Mouse (Mus musculus) hindbrain, embryonic 14.5 days (tissue): ENCODE measurements around the gene Drg1. TPM values are rescaled to one million over a fixed set of nuclear protein-coding genes. Genes with fewer than 3 reads are reported as not detected.

Experiments
- ATAC-seq: fragments of 200-750 bp; cut with Nextera tagmentation; 2 replicates; pipeline ENCODE4 v1.8.0; 2017; ENCODE audit warnings: moderate number of reproducible peaks, mild to moderate bottlenecking, moderate TSS enrichment, moderate library complexity; ENCODE audit not compliant: low FRiP score
- DNase-seq: peaks from one replicate; pipeline ENCODE4 v3.0.0-alpha.2; 2015; ENCODE audit warnings: low spot score
- H3K27ac ChIP-seq: fragments of 300-500 bp; sonication (generic); 2 replicates; pipeline ENCODE4 v1.5.1; 2014; ENCODE audit warnings: mild to moderate bottlenecking, moderate library complexity
- H3K27me3 ChIP-seq: fragments of 300-500 bp; sonication (generic); 2 replicates; pipeline ENCODE4 v1.6.1; 2014; ENCODE audit warnings: mild to moderate bottlenecking, low read length, mixed read lengths; ENCODE audit not compliant: control insufficient read depth, insufficient read depth
- H3K36me3 ChIP-seq: fragments of 300-500 bp; sonication (generic); replicated peaks from 2 replicates; pipeline ENCODE4 v1.6.1; 2014; ENCODE audit not compliant: control insufficient read depth, insufficient read depth
- H3K4me1 ChIP-seq: fragments of 300-500 bp; sonication (generic); replicated peaks from 2 replicates; pipeline ENCODE4 v1.6.1; 2014; ENCODE audit warnings: antibody characterized with exemption, low read length, mixed read lengths; ENCODE audit not compliant: control insufficient read depth, insufficient read depth
- H3K4me2 ChIP-seq: fragments of 300-500 bp; sonication (generic); replicated peaks from 2 replicates; pipeline ENCODE4 v1.6.1; 2014; ENCODE audit warnings: mild to moderate bottlenecking, moderate library complexity
- H3K4me3 ChIP-seq: fragments of 300-500 bp; sonication (generic); replicated peaks from 2 replicates; pipeline ENCODE4 v1.5.1; 2014; ENCODE audit warnings: mild to moderate bottlenecking, low read length
- H3K9ac ChIP-seq: fragments of 300-500 bp; sonication (generic); 2 replicates; pipeline ENCODE4 v1.6.1; 2014
- H3K9me3 ChIP-seq: fragments of 300-500 bp; sonication (generic); 2 replicates; pipeline ENCODE4 v1.6.1; 2016; ENCODE audit warnings: low read length; ENCODE audit not compliant: control insufficient read depth
- WGBS: fragments of 180-500 bp; shearing (Covaris S2); extraction: QIAGEN DNeasy Blood & Tissue Kit; methylation state at CpG from one replicate; pipeline ENCODE4 v1.1.7; 2014; 5-methylcytosine and 5-hydroxymethylcytosine counted together
- polyA plus RNA-seq: library from polyadenylated mRNA; unstranded; fragments of >200 nt; fragmentation: Nextera tagmentation; extraction: Ambion mirVana; gene quantifications from 2 replicates; pipeline ENCODE4 v1.2.1, GENCODE M21; 2014

The Drg1 gene
- polyA plus RNA-seq = 206 and 216 TPM in 2 replicates

- ATAC-seq = peak; percentile 99
- H3K9ac ChIP-seq = peak within 1 kb of the TSS; percentile 99
- peak; percentile 97 for DNase-seq
- H3K4me3 ChIP-seq = peak within 1 kb of the TSS; percentile 98
- H3K9me3 ChIP-seq = no peaks in the 10 kb centered on the region
- H3K27me3 ChIP-seq = no peaks in the 10 kb centered on the region
- peaks cover 18% of the 10 kb centered on the region for H3K4me1 ChIP-seq
- H3K36me3 ChIP-seq = peaks cover 32% of the 10 kb centered on the region
- WGBS = under 1% methylated on average over 65 of the region's 72 CpGs
- peak within 1 kb of the TSS; percentile 95 for H3K27ac ChIP-seq
- H3K4me2 ChIP-seq = peak within 1 kb of the TSS; percentile 72
Observed at GRCm38 (mm10) chr11:3266079-3266685, at the start of gene Drg1. Drg1 (minus strand) TSS chr11:3266415.

- peak; percentile 56; the same call in 1 of the 2 replicates for ATAC-seq
- 21% methylated on average over 2 of the region's 2 CpGs for WGBS
- no peak for DNase-seq
- H3K9me3 ChIP-seq = no peaks in the 10 kb centered on the region
- H3K9ac ChIP-seq = no peak overlapping the region
- H3K27me3 ChIP-seq = no peaks in the 10 kb centered on the region
- H3K4me3 ChIP-seq = no peak overlapping the region
- H3K36me3 ChIP-seq = peaks cover 30% of the 10 kb centered on the region
- H3K27ac ChIP-seq = no peak overlapping the region
- H3K4me2 ChIP-seq = no peak overlapping the region
- H3K4me1 ChIP-seq = no peaks in the 10 kb centered on the region
Observed at GRCm38 (mm10) chr11:3314148-3314547, 47.9 kb upstream of the Drg1 start.

GRCm38 (mm10) chr11:3313294-3313693, 47.1 kb upstream of the Drg1 start:
- ATAC-seq = no peak
- H3K36me3 ChIP-seq = peaks cover 39% of the 10 kb centered on the region

GRCm38 (mm10) chr11:3311586-3312347, 45.6 kb upstream of the Drg1 start:
- Histone ChIP-seq H3K27ac (no peak overlapping the region), H3K4me2 (no peak overlapping the region), H3K4me1 (no peaks in the 10 kb centered on the region), H3K27me3 (no peaks in the 10 kb centered on the region), H3K9ac (no peak overlapping the region), H3K9me3 (no peaks in the 10 kb centered on the region), H3K4me3 (no peak overlapping the region), H3K36me3 (peaks cover 54% of the 10 kb centered on the region)
- DNase-seq (no peak), ATAC-seq (no peak)
- 84% methylated on average over 10 of the region's 10 CpGs for WGBS

More at GRCm38 (mm10) chr11:3313294-3313693, 47.1 kb upstream of the Drg1 start:
- H3K27ac ChIP-seq = no peak overlapping the region
- no peaks in the 10 kb centered on the region for H3K9me3 ChIP-seq
- no peaks in the 10 kb centered on the region for H3K4me1 ChIP-seq
- H3K27me3 ChIP-seq = no peaks in the 10 kb centered on the region
- WGBS = 100% methylated on average over 1 of the region's 1 CpGs
- no peak overlapping the region for H3K4me2 ChIP-seq
- no peak for DNase-seq
- no peak overlapping the region for H3K9ac ChIP-seq
- no peak overlapping the region for H3K4me3 ChIP-seq

DNA sequence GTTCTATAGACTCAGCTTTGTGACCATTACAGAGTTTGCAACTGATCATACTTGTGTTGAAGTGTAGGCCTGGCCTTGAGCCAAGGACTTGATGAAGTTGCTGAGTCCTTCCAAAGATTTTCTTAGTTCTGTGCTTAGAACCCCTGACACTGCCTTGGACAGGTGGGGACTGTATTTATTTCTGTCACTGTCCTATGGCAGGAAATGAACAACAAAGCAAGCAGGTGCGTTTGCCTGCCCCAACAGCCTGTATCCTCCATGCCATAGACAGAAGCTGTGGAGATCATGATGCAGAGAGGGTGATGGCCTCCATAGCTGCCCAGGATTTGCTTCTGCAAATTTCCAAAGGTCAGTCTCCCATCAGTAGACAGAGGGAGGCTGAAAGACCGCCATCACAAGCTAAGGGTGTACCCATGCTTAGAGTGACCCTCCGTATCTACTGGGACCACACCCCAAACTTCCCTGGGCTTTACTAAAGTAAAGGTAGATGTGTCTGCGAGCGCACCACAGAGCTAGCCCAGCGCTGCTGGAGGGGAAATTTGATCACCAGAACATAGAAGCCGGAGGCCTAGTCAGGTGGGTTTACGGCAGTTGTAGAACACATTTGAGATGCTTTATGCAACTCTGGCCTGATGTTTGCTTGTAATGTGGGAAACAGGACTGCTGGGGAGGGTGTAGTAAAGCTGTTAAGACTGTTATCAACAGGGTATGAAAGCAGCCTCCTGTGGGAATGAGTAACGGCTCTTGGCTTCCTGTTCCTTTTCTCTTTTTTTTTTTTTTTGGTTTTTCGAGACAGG, 44.8 kb upstream of the Drg1 start:
- 92% methylated on average over 9 of the region's 10 CpGs for WGBS
- H3K4me3 ChIP-seq = no peak overlapping the region
- no peak overlapping the region for H3K27ac ChIP-seq
- no peak overlapping the region for H3K9ac ChIP-seq
- H3K27me3 ChIP-seq = no peaks in the 10 kb centered on the region
- no peak overlapping the region for H3K4me2 ChIP-seq
- H3K36me3 ChIP-seq = peaks cover 62% of the 10 kb centered on the region
- no peaks in the 10 kb centered on the region for H3K4me1 ChIP-seq
- no peak for ATAC-seq
- no peak for DNase-seq
- no peaks in the 10 kb centered on the region for H3K9me3 ChIP-seq

DNA sequence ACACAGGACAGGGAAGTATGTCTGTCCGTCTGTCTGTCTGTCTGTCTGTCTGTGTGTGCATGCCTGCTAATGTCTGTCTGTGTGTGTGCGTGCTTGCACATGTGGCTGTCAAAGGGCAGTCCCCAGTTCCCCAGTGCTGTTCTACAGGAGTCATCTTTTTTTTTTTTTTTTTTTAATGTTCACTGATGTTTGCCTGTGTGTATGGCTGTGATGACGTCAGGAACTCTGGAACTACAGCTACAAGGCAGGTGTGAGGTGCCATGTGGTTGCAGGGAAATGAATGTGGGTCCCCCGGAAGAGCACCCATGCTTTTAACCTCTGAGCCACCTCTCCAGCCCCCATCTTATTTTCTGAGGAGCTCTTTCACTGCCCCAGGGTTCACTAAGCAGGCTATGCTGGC, 43.7 kb upstream of the Drg1 start:
- Histone ChIP-seq H3K27ac (no peak overlapping the region), H3K9me3 (no peaks in the 10 kb centered on the region), H3K4me2 (no peak overlapping the region), H3K4me1 (no peaks in the 10 kb centered on the region), H3K27me3 (no peaks in the 10 kb centered on the region), H3K36me3 (peaks cover 73% of the 10 kb centered on the region), H3K4me3 (no peak overlapping the region), H3K9ac (no peak overlapping the region)
- ATAC-seq (no peak), DNase-seq (no peak)
- 88% methylated on average over 4 of the region's 4 CpGs for WGBS

DNA sequence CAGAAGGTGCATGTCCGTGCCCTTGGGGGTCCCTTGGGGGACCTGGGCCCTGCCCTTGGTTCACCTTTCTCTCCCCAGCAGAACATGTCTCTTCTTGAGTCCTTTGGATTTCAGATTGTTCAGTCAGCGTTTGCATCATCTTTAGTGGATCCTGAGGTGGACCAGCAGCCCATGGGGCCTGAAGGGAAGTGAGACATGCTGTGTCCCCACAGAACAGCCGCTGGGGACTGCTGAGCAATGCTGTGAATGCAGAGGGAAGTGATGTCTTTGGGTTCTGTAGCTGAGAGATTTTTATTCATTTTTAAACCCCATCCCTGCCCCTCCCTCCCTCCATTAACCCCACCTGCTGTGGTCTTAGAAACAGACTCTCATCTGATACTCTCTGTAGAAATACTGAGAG, 41.7 kb upstream of the Drg1 start:
- H3K27ac ChIP-seq = no peak overlapping the region
- H3K4me2 ChIP-seq = no peak overlapping the region

GRCm38 (mm10) chr11:3305821-3306220, 39.6 kb upstream of the Drg1 start:
- Histone ChIP-seq H3K4me2 (no peak overlapping the region), H3K9me3 (no peaks in the 10 kb centered on the region), H3K4me3 (no peak overlapping the region), H3K4me1 (no peaks in the 10 kb centered on the region), H3K9ac (no peak overlapping the region), H3K27me3 (no peaks in the 10 kb centered on the region), H3K27ac (no peak overlapping the region), H3K36me3 (peaks cover 100% of the 10 kb centered on the region)
- DNase-seq = no peak
- 96% methylated on average over 4 of the region's 4 CpGs for WGBS
- no peak for ATAC-seq

More for the DNA sequence above, 41.7 kb upstream of the Drg1 start:
- 97% methylated on average over 3 of the region's 3 CpGs for WGBS
- no peak for ATAC-seq
- Histone ChIP-seq H3K36me3 (peaks cover 93% of the 10 kb centered on the region), H3K27me3 (no peaks in the 10 kb centered on the region), H3K4me3 (no peak overlapping the region), H3K4me1 (no peaks in the 10 kb centered on the region), H3K9me3 (no peaks in the 10 kb centered on the region), H3K9ac (no peak overlapping the region)
- no peak for DNase-seq

DNA sequence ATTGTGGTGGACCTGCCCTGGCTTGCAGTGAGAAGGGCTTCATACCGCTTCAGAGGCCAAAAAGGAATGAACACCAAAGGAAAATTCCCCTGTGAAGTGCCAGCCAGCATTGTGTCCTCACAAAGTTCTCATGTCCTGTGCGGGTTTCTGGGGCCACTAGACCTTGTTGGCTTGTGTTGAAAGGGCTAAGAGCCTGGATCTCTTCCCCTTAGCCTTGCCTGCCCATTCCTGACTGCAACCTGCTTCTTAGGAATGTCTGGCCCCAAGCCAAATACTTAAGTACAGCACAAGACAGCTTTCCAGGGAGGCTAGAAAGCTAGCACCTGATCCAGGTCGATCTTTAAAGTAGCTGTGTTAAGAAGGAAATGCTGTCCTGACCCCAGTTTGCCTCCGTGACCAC, 36.6 kb upstream of the Drg1 start:
- WGBS = 90% methylated on average over 4 of the region's 4 CpGs
- no peaks in the 10 kb centered on the region for H3K9me3 ChIP-seq
- no peak for ATAC-seq

More for the DNA sequence above, 36.6 kb upstream of the Drg1 start:
- Histone ChIP-seq H3K9ac (no peak overlapping the region), H3K36me3 (peaks cover 100% of the 10 kb centered on the region), H3K27me3 (no peaks in the 10 kb centered on the region), H3K4me3 (no peak overlapping the region), H3K4me1 (no peaks in the 10 kb centered on the region), H3K27ac (no peak overlapping the region), H3K4me2 (no peak overlapping the region)
- DNase-seq = no peak
